Mouse (Mus musculus) midbrain, embryonic 14.5 days (tissue): Measurements from ENCODE around the gene Rora. TPM values are rescaled to one million over a fixed set of nuclear protein-coding genes. Genes with fewer than 3 reads are reported as not detected.

Experiments used
- ATAC-seq: fragments of 200-750 bp; cut with Nextera tagmentation; 2 replicates; pipeline ENCODE4 v1.8.0; 2017; ENCODE audit warnings: moderate number of reproducible peaks, moderate library complexity; ENCODE audit not compliant: low FRiP score, low TSS enrichment
- DNase-seq: peaks from one replicate; pipeline ENCODE4 v3.0.0-alpha.2; 2015
- H3K27ac ChIP-seq: fragments of 300-500 bp; sonication (generic); replicated peaks from 2 replicates; pipeline ENCODE4 v1.5.1; 2014; ENCODE audit warnings: mild to moderate bottlenecking, low read depth, low read length, moderate library complexity
- H3K27me3 ChIP-seq: fragments of 300-500 bp; sonication (generic); 2 replicates; pipeline ENCODE4 v1.6.1; 2014; ENCODE audit warnings: low read length, control low read depth, mixed read lengths; ENCODE audit not compliant: control insufficient read depth, insufficient read depth
- H3K36me3 ChIP-seq: fragments of 300-500 bp; sonication (generic); 2 replicates; pipeline ENCODE4 v1.6.1; 2014; ENCODE audit warnings: low read length, control low read depth; ENCODE audit not compliant: control insufficient read depth, insufficient read depth
- H3K4me1 ChIP-seq: fragments of 300-500 bp; sonication (generic); 2 replicates; pipeline ENCODE4 v1.6.1; 2014; ENCODE audit warnings: mild to moderate bottlenecking, antibody characterized with exemption, low read length, control low read depth; ENCODE audit not compliant: control insufficient read depth, insufficient read depth
- H3K4me2 ChIP-seq: fragments of 300-500 bp; sonication (generic); 2 replicates; pipeline ENCODE4 v1.6.1; 2014; ENCODE audit warnings: mild to moderate bottlenecking, low read length, moderate library complexity
- H3K4me3 ChIP-seq: fragments of 300-500 bp; sonication (generic); replicated peaks from 2 replicates; pipeline ENCODE4 v1.5.1; 2014; ENCODE audit warnings: low read depth, low read length
- H3K9ac ChIP-seq: fragments of 300-500 bp; sonication (generic); replicated peaks from 2 replicates; pipeline ENCODE4 v1.6.1; 2014; ENCODE audit warnings: mild to moderate bottlenecking, low read length, moderate library complexity
- H3K9me3 ChIP-seq: fragments of 300-500 bp; sonication (generic); 2 replicates; pipeline ENCODE4 v1.6.1; 2016; ENCODE audit warnings: low read length, control low read depth, mixed read lengths; ENCODE audit not compliant: control insufficient read depth
- WGBS: fragments of 180-500 bp; shearing (Covaris S2); extraction: QIAGEN DNeasy Blood & Tissue Kit; methylation state at CpG from one replicate; pipeline ENCODE4 v1.1.7; 2014; 5-methylcytosine and 5-hydroxymethylcytosine counted together
- polyA plus RNA-seq: library from polyadenylated mRNA; unstranded; fragments of >200 nt; fragmentation: Nextera tagmentation; extraction: Ambion mirVana; gene quantifications from 2 replicates; pipeline ENCODE4 v1.2.1, GENCODE M21; 2014

The Rora gene
- polyA plus RNA-seq, 1 experiment from 2014 or later = 39.1 TPM

DNA sequence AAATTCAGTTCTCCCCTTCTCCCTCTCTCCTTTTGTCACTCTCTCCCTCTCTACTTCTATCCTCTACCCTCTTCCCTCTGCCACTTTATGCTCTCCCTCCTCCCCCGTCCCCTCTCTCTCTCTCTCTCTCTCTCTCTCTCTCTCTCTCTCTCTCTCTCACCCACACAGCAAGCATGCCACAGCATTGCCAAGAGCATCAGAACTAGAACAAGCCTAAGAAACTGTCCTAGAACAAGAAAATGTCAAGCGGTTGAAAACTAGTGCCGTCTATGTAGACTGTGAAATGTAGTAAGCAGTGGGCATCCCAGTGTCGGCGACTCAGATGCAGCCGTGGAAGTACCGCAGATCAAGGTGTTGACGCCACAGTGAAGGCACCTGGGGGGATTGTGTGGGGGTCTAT is 596.7 kb downstream of the Rora start:
- no peak overlapping the region for H3K9ac ChIP-seq
- H3K4me1 ChIP-seq = no peaks in the 10 kb centered on the region
- no peaks in the 10 kb centered on the region for H3K9me3 ChIP-seq
- no peak overlapping the region for H3K4me2 ChIP-seq
- whole genome bisulfite sequencing = 95% methylated on average over 8 of the region's 8 CpGs
- no peaks in the 10 kb centered on the region for H3K27me3 ChIP-seq
- no peak for ATAC-seq
- no peak overlapping the region for H3K4me3 ChIP-seq
- H3K36me3 ChIP-seq = no peaks in the 10 kb centered on the region
- DNase-seq = no peak
- H3K27ac ChIP-seq = no peak overlapping the region

DNA sequence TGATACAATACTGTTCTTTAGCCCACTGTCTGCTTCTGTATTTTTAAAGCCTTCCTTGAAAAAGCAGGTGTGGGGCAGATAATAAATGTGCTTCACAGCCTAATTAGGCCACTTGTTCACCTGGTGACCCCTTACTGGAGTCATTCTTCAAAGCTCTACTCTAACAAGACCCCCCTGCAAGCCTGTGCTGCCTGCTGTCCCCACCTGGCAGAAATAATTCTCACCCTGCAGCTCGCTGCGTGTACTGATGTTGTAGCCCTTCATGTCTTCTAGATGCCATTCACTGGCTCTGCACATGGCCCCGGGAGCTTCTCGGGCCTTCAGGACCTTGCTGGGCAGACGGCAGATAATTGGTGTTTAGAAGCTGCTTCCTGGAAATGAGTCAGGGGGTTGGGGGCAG is 604.9 kb downstream of the Rora start:
- H3K9ac ChIP-seq = no peak overlapping the region
- no peak overlapping the region for H3K4me2 ChIP-seq
- no peak overlapping the region for H3K27ac ChIP-seq
- DNase-seq (no peak), ATAC-seq (no peak)
- H3K27me3 ChIP-seq = no peaks in the 10 kb centered on the region
- H3K4me3 ChIP-seq = no peak overlapping the region
- no peaks in the 10 kb centered on the region for H3K9me3 ChIP-seq
- 0 out of 2 replicates have a peak, but pooled peaks cover 4% of the 10 kb centered on the region for H3K4me1 ChIP-seq
- no peaks in the 10 kb centered on the region for H3K36me3 ChIP-seq
- WGBS = 68% methylated on average over 5 of the region's 5 CpGs

DNA sequence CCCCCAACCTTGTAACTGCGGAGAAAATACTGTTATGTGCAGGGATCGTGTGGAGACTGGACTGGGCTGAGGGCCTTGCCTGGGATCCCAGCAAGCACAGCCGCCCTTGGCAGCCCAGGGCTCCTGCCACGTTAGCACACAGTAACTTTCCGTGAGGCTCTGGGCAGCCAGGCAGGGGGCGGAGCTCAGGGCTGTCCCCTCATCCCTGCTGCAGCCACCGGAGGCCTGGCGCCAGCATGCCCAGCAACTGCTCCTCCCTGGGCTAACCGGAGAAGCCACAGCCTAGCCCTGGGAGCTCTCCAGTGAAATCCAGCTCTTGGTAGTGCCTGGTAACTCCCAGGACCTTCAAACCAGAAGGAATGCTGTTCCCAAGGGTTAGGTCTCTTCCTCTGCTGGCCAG is 605.8 kb downstream of the Rora start:
- Histone ChIP-seq H3K4me2 (no peak overlapping the region), H3K36me3 (no peaks in the 10 kb centered on the region), H3K27me3 (no peaks in the 10 kb centered on the region), H3K4me1 (0 out of 2 replicates have a peak, but pooled peaks cover 4% of the 10 kb centered on the region), H3K9me3 (no peaks in the 10 kb centered on the region), H3K4me3 (no peak overlapping the region), H3K27ac (no peak overlapping the region), H3K9ac (no peak overlapping the region)
- peak; percentile 58 for DNase-seq
- no peak for ATAC-seq
- 8% methylated on average over 9 of the region's 9 CpGs for WGBS

GRCm38 (mm10) chr9:69265151-69265550 is 611.6 kb downstream of the Rora start:
- 87% methylated on average over 7 of the region's 7 CpGs for WGBS
- H3K4me2 ChIP-seq = no peak overlapping the region
- no peaks in the 10 kb centered on the region for H3K9me3 ChIP-seq
- no peak overlapping the region for H3K27ac ChIP-seq
- ATAC-seq (no peak), DNase-seq (no peak)
- no peaks in the 10 kb centered on the region for H3K36me3 ChIP-seq
- H3K27me3 ChIP-seq = no peaks in the 10 kb centered on the region
- H3K4me1 ChIP-seq = no peaks in the 10 kb centered on the region
- no peak overlapping the region for H3K9ac ChIP-seq
- H3K4me3 ChIP-seq = no peak overlapping the region

DNA sequence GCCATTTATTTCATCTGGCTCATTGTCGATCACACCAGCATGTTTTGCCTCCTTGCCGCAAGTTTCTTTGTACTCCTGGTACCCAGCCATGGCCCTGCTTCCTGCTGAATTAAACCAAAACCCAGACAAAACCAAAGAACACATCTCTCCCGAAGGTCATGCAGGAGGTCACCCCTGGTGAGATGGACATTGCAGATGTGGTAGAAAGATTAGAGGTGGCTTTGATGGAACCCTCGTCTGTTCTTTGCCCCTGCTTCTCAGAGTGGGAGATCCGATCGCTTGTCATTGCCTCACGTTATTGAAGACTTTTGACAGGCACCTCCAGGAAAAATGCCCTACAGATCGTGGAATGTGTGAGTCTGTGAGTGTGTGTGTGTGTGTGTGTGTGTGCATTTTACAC is 616.8 kb downstream of the Rora start:
- Histone ChIP-seq H3K9me3 (no peaks in the 10 kb centered on the region), H3K36me3 (no peaks in the 10 kb centered on the region), H3K27me3 (no peaks in the 10 kb centered on the region), H3K4me1 (0 out of 2 replicates have a peak, but pooled peaks cover 6% of the 10 kb centered on the region), H3K9ac (no peak overlapping the region), H3K4me2 (no peak overlapping the region), H3K4me3 (no peak overlapping the region), H3K27ac (no peak overlapping the region)
- ATAC-seq (no peak), DNase-seq (no peak)
- WGBS = 38% methylated on average over 8 of the region's 8 CpGs

- no peaks in the 10 kb centered on the region for H3K9me3 ChIP-seq
- WGBS = 19% methylated on average over 7 of the region's 7 CpGs
- H3K27me3 ChIP-seq = no peaks in the 10 kb centered on the region
- H3K4me2 ChIP-seq = no peak overlapping the region
- ATAC-seq (no peak), DNase-seq (no peak)
- no peak overlapping the region for H3K4me3 ChIP-seq
- no peaks in the 10 kb centered on the region for H3K36me3 ChIP-seq
- no peak overlapping the region for H3K9ac ChIP-seq
- 0 out of 2 replicates have a peak, but pooled peaks cover 6% of the 10 kb centered on the region for H3K4me1 ChIP-seq
- no peak overlapping the region for H3K27ac ChIP-seq
Measured at GRCm38 (mm10) chr9:69270931-69271330, 617.3 kb downstream of the Rora start.

- Histone ChIP-seq H3K9me3 (no peaks in the 10 kb centered on the region), H3K27ac (no peak overlapping the region), H3K4me1 (0 out of 2 replicates have a peak, but pooled peaks cover 6% of the 10 kb centered on the region), H3K4me2 (no peak overlapping the region), H3K4me3 (no peak overlapping the region), H3K9ac (no peak overlapping the region), H3K36me3 (no peaks in the 10 kb centered on the region), H3K27me3 (no peaks in the 10 kb centered on the region)
- 34% methylated on average over 9 of the region's 9 CpGs for WGBS
- DNase-seq (peak; percentile 68), ATAC-seq (peak; percentile 60; the same call in 1 of the 2 replicates)
Measured at GRCm38 (mm10) chr9:69272884-69273283, 619.3 kb downstream of the Rora start.

- no peak overlapping the region for H3K27ac ChIP-seq
- ATAC-seq (no peak), DNase-seq (no peak)
- no peaks in the 10 kb centered on the region for H3K27me3 ChIP-seq
- 0 out of 2 replicates have a peak, but pooled peaks cover 6% of the 10 kb centered on the region for H3K4me1 ChIP-seq
- H3K4me2 ChIP-seq = no peak overlapping the region
- H3K9me3 ChIP-seq = no peaks in the 10 kb centered on the region
- 82% methylated on average over 10 of the region's 10 CpGs for WGBS
- no peaks in the 10 kb centered on the region for H3K36me3 ChIP-seq
- no peak overlapping the region for H3K4me3 ChIP-seq
- no peak overlapping the region for H3K9ac ChIP-seq
Measured at GRCm38 (mm10) chr9:69274766-69275485, 621.3 kb downstream of the Rora start.

GRCm38 (mm10) chr9:69277256-69277655 is 623.7 kb downstream of the Rora start:
- no peaks in the 10 kb centered on the region for H3K9me3 ChIP-seq
- no peak for ATAC-seq
- no peak overlapping the region for H3K4me3 ChIP-seq
- H3K36me3 ChIP-seq = no peaks in the 10 kb centered on the region
- 0 out of 2 replicates have a peak, but pooled peaks cover 6% of the 10 kb centered on the region for H3K4me1 ChIP-seq
- H3K9ac ChIP-seq = no peak overlapping the region
- DNase-seq = no peak
- 55% methylated on average over 10 of the region's 10 CpGs for WGBS
- H3K4me2 ChIP-seq = no peak overlapping the region
- H3K27ac ChIP-seq = no peak overlapping the region
- H3K27me3 ChIP-seq = no peaks in the 10 kb centered on the region
